Mouse (Mus musculus): ENCODE data around the gene Syce3. TPM values are rescaled to one million over a fixed set of nuclear protein-coding genes. Genes with fewer than 3 reads are reported as not detected.

Syce3 gene
- polyA plus RNA-seq, 1 experiment: not detected

DNA sequence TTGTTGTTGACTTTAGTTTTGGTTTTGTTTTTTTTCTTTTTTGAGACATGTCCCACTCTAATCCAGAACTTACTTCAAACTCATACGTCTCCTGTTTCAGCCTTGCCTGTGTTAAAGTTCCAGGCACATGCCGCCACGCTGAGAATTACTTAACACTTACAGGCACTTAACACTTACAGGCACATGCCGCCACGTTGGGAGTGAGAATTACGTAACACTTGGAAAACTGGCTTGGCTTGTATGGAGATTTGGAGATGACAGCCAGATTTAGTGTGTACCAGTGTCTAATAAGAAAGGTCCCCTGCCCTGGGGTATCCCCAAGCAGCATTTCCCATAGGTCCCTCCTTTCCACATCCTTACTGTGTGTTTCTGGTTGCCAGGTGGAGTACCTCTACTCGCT, 47.3 kb downstream of the Syce3 start:
- no peak overlapping the region for H3K27ac ChIP-seq (ENCODE audit: insufficient read depth, low read length)
- TF ChIP-seq CTCF (IDR thresholded peaks at IDR 0.05; ENCODE audit: low read depth, low read length) (no peak), POLR2A (IDR thresholded peaks at IDR 0.05; ENCODE audit: insufficient read depth, low read length) (no peak), EP300 (IDR thresholded peaks at IDR 0.05; ENCODE audit: insufficient read depth, low read depth, low read length) (no peak)
- H3K4me3 ChIP-seq (ENCODE audit: low read depth, low read length): no peak overlapping the region
- no peaks in the 10 kb centered on the region for H3K27me3 ChIP-seq (ENCODE audit: control insufficient read depth, insufficient read depth, low read length, poor library complexity, severe bottlenecking)
- H3K36me3 ChIP-seq (ENCODE audit: control insufficient read depth, insufficient read depth, low read length, poor library complexity, severe bottlenecking): peaks cover 79% of the 10 kb centered on the region
- H3K4me1 ChIP-seq (ENCODE audit: control insufficient read depth, insufficient read depth, low read length): no peaks in the 10 kb centered on the region
- no peak overlapping the region for H3K9ac ChIP-seq (ENCODE audit: low read depth, poor library complexity, severe bottlenecking)
- H3K9me3 ChIP-seq (replicated peaks; ENCODE audit: control insufficient read depth, insufficient read depth, low read length, poor library complexity, severe bottlenecking): no peaks in the 10 kb centered on the region

DNA sequence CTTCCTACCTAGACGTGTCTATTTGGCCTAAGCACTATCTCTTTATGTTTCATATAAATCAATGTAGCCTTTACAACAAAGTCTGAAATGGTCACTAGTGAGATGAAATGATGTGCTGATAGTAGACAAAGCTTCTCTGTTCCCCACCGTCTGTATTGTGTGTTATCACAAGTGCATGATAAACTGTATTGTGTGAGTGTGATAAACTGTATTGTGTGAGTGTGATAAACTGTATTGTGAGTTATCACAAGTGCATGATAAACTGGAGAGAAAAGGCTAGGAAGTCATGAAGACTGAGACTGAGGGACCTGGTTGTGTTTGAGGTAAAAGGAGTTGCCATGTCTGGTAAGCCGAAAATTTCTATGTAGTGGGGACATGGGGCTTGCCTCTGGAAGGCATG, 51.5 kb downstream of the Syce3 start:
- no peak overlapping the region for H3K27ac ChIP-seq (ENCODE audit: insufficient read depth, low read length)
- H3K9me3 ChIP-seq (replicated peaks; ENCODE audit: control insufficient read depth, insufficient read depth, low read length, poor library complexity, severe bottlenecking): no peaks in the 10 kb centered on the region
- no peak overlapping the region for H3K4me3 ChIP-seq (ENCODE audit: low read depth, low read length)
- H3K36me3 ChIP-seq (ENCODE audit: control insufficient read depth, insufficient read depth, low read length, poor library complexity, severe bottlenecking): peaks cover 40% of the 10 kb centered on the region
- no peaks in the 10 kb centered on the region for H3K27me3 ChIP-seq (ENCODE audit: control insufficient read depth, insufficient read depth, low read length, poor library complexity, severe bottlenecking)
- H3K9ac ChIP-seq (ENCODE audit: low read depth, poor library complexity, severe bottlenecking): no peak overlapping the region
- TF ChIP-seq EP300 (IDR thresholded peaks at IDR 0.05; ENCODE audit: insufficient read depth, low read depth, low read length): no peak
- TF ChIP-seq CTCF (IDR thresholded peaks at IDR 0.05; ENCODE audit: low read depth, low read length): no peak
- TF ChIP-seq POLR2A (IDR thresholded peaks at IDR 0.05; ENCODE audit: insufficient read depth, low read length): no peak
- peaks cover 2% of the 10 kb centered on the region for H3K4me1 ChIP-seq (ENCODE audit: control insufficient read depth, insufficient read depth, low read length)

DNA sequence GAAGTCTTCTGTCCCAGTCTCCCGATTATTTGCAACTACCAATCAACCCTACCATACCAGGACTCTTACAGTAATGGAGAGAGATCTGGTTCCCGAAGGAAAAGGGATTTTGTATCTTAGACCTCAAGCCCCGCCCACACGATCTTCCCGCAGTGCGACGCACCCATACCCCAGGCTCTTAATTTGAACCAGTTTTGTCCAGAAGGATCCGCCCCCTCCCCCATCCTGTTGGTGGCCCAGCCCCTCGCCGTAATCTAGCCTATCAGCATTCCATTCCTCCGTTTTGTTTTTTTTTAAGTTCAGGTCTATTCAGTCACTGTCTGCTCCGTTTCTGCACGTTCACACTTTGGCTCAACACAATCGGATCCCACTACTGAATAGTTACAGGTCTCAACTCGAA, 53.9 kb downstream of the Syce3 start:
- H3K9ac ChIP-seq (ENCODE audit: low read depth, poor library complexity, severe bottlenecking): peak overlapping the region; percentile 84
- H3K36me3 ChIP-seq (ENCODE audit: control insufficient read depth, insufficient read depth, low read length, poor library complexity, severe bottlenecking): peaks cover 16% of the 10 kb centered on the region
- TF ChIP-seq EP300 (IDR thresholded peaks at IDR 0.05; ENCODE audit: insufficient read depth, low read depth, low read length) (peak; percentile 77; the same call in 1 of the 2 replicates), CTCF (IDR thresholded peaks at IDR 0.05; ENCODE audit: low read depth, low read length) (no peak), POLR2A (IDR thresholded peaks at IDR 0.05; ENCODE audit: insufficient read depth, low read length) (peak; percentile 15)

DNA sequence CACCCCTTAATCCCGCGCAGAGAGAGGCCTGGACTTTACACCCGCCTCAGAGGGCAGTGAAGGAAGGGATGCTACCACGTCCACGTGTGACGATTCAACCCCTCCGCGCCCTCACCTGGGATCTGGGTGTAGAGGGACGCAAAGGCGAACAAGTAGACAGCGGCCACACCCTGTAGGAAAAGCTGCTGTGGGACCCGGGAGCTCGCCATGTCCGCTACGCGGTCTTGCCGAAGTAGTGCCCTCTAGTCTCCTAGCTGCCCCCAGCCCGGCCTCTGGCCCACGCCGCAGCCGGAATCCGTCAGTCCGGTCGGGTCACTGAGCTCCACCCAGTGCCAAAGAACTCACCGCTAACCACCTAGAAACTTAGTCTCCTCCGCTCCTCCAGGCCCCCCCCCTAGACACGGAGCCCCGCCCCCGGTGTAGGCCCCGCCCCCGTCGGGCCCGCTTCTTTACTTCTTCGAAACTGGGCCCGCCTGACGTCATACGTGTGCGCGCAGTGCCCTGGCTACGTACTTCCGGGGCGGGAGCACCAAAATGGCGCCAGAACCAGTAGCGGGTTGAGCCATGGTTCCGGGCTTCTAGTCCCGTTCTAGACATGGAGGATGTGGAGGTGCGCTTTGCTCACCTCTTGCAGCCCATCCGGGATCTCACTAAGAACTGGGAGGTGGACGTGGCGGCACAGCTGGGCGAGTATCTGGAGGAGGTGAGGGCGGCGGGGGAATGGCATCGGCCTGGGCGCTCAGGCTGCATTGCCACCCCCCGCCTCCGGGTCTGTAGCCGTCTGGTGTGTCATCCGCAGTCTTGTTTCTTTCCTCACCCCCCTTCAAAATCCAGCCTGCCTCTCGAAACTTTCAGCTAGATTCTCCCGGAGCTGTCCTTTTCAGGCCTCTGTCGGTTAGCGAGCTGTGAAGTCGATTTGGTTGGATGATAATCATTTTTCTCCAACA, 54.8 kb downstream of the Syce3 start, which contains the start of the genes Lmf2 and Ncaph2:
Lmf2 (minus strand) TSS at position 419 of the 947 bp plus-strand sequence.
Ncaph2 (plus strand) TSS at position 479 of the 947 bp plus-strand sequence.
- peak within 1 kb of the TSS; percentile 84 for H3K9ac ChIP-seq (ENCODE audit: low read depth, poor library complexity, severe bottlenecking)
- H3K9me3 ChIP-seq (replicated peaks; ENCODE audit: control insufficient read depth, insufficient read depth, low read length, poor library complexity, severe bottlenecking): no peaks in the 10 kb centered on the region
- peak within 1 kb of the TSS; percentile 67 for H3K27ac ChIP-seq (ENCODE audit: insufficient read depth, low read length)
- peak within 1 kb of the TSS; percentile 98 for H3K4me3 ChIP-seq (ENCODE audit: low read depth, low read length)
- H3K36me3 ChIP-seq (ENCODE audit: control insufficient read depth, insufficient read depth, low read length, poor library complexity, severe bottlenecking): peaks cover 13% of the 10 kb centered on the region
- peak; percentile 13 for TF ChIP-seq POLR2A (IDR thresholded peaks at IDR 0.05; ENCODE audit: insufficient read depth, low read length)
- no peak for TF ChIP-seq CTCF (IDR thresholded peaks at IDR 0.05; ENCODE audit: low read depth, low read length)
- H3K4me1 ChIP-seq (ENCODE audit: control insufficient read depth, insufficient read depth, low read length): peaks cover 2% of the 10 kb centered on the region
- no peaks in the 10 kb centered on the region for H3K27me3 ChIP-seq (ENCODE audit: control insufficient read depth, insufficient read depth, low read length, poor library complexity, severe bottlenecking)

More for the DNA sequence above, 53.9 kb downstream of the Syce3 start:
- no peaks in the 10 kb centered on the region for H3K27me3 ChIP-seq (ENCODE audit: control insufficient read depth, insufficient read depth, low read length, poor library complexity, severe bottlenecking)
- peak overlapping the region; percentile 98 for H3K4me3 ChIP-seq (ENCODE audit: low read depth, low read length)
- peak overlapping the region; percentile 67 for H3K27ac ChIP-seq (ENCODE audit: insufficient read depth, low read length)
- peaks cover 2% of the 10 kb centered on the region for H3K4me1 ChIP-seq (ENCODE audit: control insufficient read depth, insufficient read depth, low read length)
- no peaks in the 10 kb centered on the region for H3K9me3 ChIP-seq (replicated peaks; ENCODE audit: control insufficient read depth, insufficient read depth, low read length, poor library complexity, severe bottlenecking)

DNA sequence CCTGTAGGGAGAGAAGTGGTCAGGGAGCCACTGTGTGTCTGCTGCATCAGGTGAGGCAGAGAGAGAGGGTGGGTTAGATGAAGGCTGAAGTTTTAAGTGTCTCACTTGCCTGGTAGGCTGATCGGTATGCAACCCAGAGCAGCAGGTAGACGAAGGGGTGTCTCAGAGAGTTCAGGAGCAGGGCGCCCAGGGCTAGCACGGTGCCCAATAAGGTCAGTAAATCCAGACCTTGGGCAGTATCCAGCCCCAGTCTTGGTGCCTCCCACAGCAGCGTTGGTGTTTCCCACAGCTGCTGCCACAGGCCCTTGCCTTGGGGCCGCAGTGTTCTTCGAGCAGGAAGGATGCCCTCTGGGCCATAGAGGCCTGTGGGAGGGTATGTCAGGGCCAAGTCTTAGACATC, 55.8 kb downstream of the Syce3 start:
- no peaks in the 10 kb centered on the region for H3K27me3 ChIP-seq (ENCODE audit: control insufficient read depth, insufficient read depth, low read length, poor library complexity, severe bottlenecking)
- peak overlapping the region; percentile 84 for H3K9ac ChIP-seq (ENCODE audit: low read depth, poor library complexity, severe bottlenecking)
- H3K36me3 ChIP-seq (ENCODE audit: control insufficient read depth, insufficient read depth, low read length, poor library complexity, severe bottlenecking): peaks cover 4% of the 10 kb centered on the region; the same call in 1 of the 2 replicates
- no peaks in the 10 kb centered on the region for H3K9me3 ChIP-seq (replicated peaks; ENCODE audit: control insufficient read depth, insufficient read depth, low read length, poor library complexity, severe bottlenecking)
- TF ChIP-seq POLR2A (IDR thresholded peaks at IDR 0.05; ENCODE audit: insufficient read depth, low read length) (no peak), EP300 (IDR thresholded peaks at IDR 0.05; ENCODE audit: insufficient read depth, low read depth, low read length) (no peak), CTCF (IDR thresholded peaks at IDR 0.05; ENCODE audit: low read depth, low read length) (no peak)
- H3K4me3 ChIP-seq (ENCODE audit: low read depth, low read length): peak overlapping the region; percentile 82
- no peak overlapping the region for H3K27ac ChIP-seq (ENCODE audit: insufficient read depth, low read length)
- peaks cover 2% of the 10 kb centered on the region for H3K4me1 ChIP-seq (ENCODE audit: control insufficient read depth, insufficient read depth, low read length)

DNA sequence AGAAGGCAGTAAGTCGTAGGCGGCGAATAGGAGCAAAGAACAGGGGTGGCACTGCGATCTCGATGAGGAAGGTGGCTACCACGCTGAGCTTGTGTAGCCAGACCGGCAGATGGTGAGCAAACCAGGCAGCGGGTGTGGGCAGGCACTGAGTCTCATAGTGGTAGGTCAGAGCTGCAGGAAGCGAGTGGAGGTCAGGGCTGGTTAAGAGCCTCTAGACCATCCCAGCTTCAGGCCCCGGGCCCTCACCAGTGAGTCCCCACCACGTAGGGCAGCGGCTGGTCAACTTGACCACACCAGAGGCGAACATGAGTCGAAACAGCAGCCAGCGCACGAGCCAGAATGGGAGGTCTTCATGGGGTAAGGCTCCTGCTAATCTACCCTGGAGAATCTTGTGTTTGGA, 56.5 kb downstream of the Syce3 start:
- Histone ChIP-seq H3K27me3 (ENCODE audit: control insufficient read depth, insufficient read depth, low read length, poor library complexity, severe bottlenecking) (no peaks in the 10 kb centered on the region), H3K4me1 (ENCODE audit: control insufficient read depth, insufficient read depth, low read length) (peaks cover 2% of the 10 kb centered on the region), H3K9me3 (replicated peaks; ENCODE audit: control insufficient read depth, insufficient read depth, low read length, poor library complexity, severe bottlenecking) (no peaks in the 10 kb centered on the region), H3K9ac (ENCODE audit: low read depth, poor library complexity, severe bottlenecking) (no peak overlapping the region), H3K27ac (ENCODE audit: insufficient read depth, low read length) (no peak overlapping the region), H3K4me3 (ENCODE audit: low read depth, low read length) (no peak overlapping the region), H3K36me3 (ENCODE audit: control insufficient read depth, insufficient read depth, low read length, poor library complexity, severe bottlenecking) (peaks cover 4% of the 10 kb centered on the region; the same call in 1 of the 2 replicates)
- TF ChIP-seq CTCF (IDR thresholded peaks at IDR 0.05; ENCODE audit: low read depth, low read length): no peak
- TF ChIP-seq POLR2A (IDR thresholded peaks at IDR 0.05; ENCODE audit: insufficient read depth, low read length): no peak
- no peak for TF ChIP-seq EP300 (IDR thresholded peaks at IDR 0.05; ENCODE audit: insufficient read depth, low read depth, low read length)

Measured in ES-Bruce4 (cell line).